Mouse (Mus musculus): ENCODE measurements around the gene Mgat4c.

DNA sequence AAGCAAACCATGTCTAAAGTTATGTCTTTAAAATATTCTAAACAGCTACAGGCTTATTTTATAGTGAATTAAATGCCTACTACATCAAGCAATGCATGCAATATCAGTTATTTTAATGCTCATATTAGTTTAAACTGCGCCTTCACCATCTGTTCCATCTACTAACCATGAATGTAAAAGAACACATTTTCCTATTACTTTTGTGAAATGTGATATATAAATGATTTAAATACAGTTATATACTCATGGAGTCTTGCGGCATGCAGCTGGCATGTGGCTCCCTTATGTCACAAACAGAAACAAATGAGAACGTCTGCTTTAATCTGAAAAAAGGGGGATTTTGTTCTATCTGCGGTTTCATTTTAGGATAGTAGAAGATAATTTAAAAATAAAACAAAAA is 316.3 kb downstream of the Mgat4c start:
- TF ChIP-seq EP300 (IDR thresholded peaks at IDR 0.05; ENCODE audit: insufficient read depth, low read depth, low read length): no peak
- no peak for TF ChIP-seq POLR2A (IDR thresholded peaks at IDR 0.05; ENCODE audit: insufficient read depth, low read length)
- no peak for TF ChIP-seq CTCF (IDR thresholded peaks at IDR 0.05; ENCODE audit: low read depth, low read length)
